Mouse (Mus musculus) kidney, embryonic 15.5 days (tissue): Measurements from ENCODE around the gene Zfp287. TPM values are rescaled to one million over a fixed set of nuclear protein-coding genes. Genes with fewer than 3 reads are reported as not detected.

Experiments
- ATAC-seq: fragments of 200-750 bp; cut with Nextera tagmentation; replicated peaks from 2 replicates; pipeline ENCODE4 v1.8.0; 2017; ENCODE audit warnings: moderate TSS enrichment; ENCODE audit not compliant: low FRiP score
- H3K27ac ChIP-seq: fragments of 300-500 bp; sonication (generic); 2 replicates; pipeline ENCODE4 v1.5.1; 2015; ENCODE audit warnings: mild to moderate bottlenecking, inconsistent platforms
- H3K27me3 ChIP-seq: fragments of 300-500 bp; sonication (generic); 2 replicates; pipeline ENCODE4 v1.6.1; 2015; ENCODE audit warnings: inconsistent platforms
- H3K36me3 ChIP-seq: fragments of 300-500 bp; sonication (generic); 2 replicates; pipeline ENCODE4 v1.6.1; 2015; ENCODE audit warnings: inconsistent platforms
- H3K4me1 ChIP-seq: fragments of 300-500 bp; sonication (generic); 2 replicates; pipeline ENCODE4 v1.6.1; 2015; ENCODE audit warnings: inconsistent platforms
- H3K4me2 ChIP-seq: fragments of 300-500 bp; sonication (generic); 2 replicates; pipeline ENCODE4 v1.6.1; 2015; ENCODE audit warnings: moderate library complexity, mild to moderate bottlenecking, inconsistent platforms
- H3K4me3 ChIP-seq: fragments of 300-500 bp; sonication (generic); replicated peaks from 2 replicates; pipeline ENCODE4 v1.5.1; 2015; ENCODE audit warnings: mild to moderate bottlenecking, inconsistent platforms
- H3K9ac ChIP-seq: fragments of 300-500 bp; sonication (generic); 2 replicates; pipeline ENCODE4 v1.6.1; 2015; ENCODE audit warnings: mild to moderate bottlenecking, inconsistent platforms
- H3K9me3 ChIP-seq: fragments of 300-500 bp; sonication (generic); replicated peaks from 2 replicates; pipeline ENCODE4 v1.6.1; 2016; ENCODE audit warnings: inconsistent platforms
- WGBS: fragments of 180-500 bp; shearing (Covaris S2); methylation state at CpG from one replicate; pipeline ENCODE4 v1.1.7; 2015; ENCODE audit warnings: mixed read lengths; 5-methylcytosine and 5-hydroxymethylcytosine counted together
- polyA plus RNA-seq: library from polyadenylated mRNA; unstranded; fragments of >200 nt; fragmentation: Nextera tagmentation; extraction: Ambion mirVana; gene quantifications from 2 replicates; pipeline ENCODE4 v1.2.1, GENCODE M21; 2015

The Zfp287 gene
- polyA plus RNA-seq, 1 experiment from 2014 or later: 8.9 TPM

DNA sequence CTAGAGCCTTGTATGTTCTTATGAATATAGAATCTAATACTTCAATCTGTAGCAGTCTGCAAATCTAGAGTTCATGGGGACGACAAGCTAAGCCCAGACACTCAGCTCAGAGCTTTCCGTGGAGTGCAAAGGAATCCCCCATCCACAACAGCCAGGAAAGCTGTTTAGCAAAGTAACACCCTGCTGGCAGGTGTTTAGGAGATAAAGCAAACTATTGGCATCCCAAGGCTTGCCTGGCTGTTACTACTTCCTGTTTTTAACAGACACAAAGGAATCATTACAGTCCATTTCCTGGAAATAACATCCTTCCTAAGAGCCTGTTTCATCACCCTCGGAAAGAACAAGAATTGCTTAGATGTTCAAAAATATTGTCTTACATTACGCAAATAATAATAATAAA, 70.8 kb downstream of the Zfp287 start:
- Histone ChIP-seq H3K4me3 (no peak overlapping the region), H3K27ac (no peak overlapping the region), H3K36me3 (peaks cover 42% of the 10 kb centered on the region), H3K27me3 (no peaks in the 10 kb centered on the region), H3K9me3 (no peaks in the 10 kb centered on the region), H3K4me1 (no peaks in the 10 kb centered on the region), H3K9ac (no peak overlapping the region), H3K4me2 (no peak overlapping the region)
- 56% methylated on average over 4 of the region's 4 CpGs for WGBS
- ATAC-seq: no peak

- Histone ChIP-seq H3K4me2 (no peak overlapping the region), H3K9me3 (no peaks in the 10 kb centered on the region), H3K36me3 (peaks cover 46% of the 10 kb centered on the region), H3K27ac (no peak overlapping the region), H3K9ac (no peak overlapping the region), H3K27me3 (no peaks in the 10 kb centered on the region), H3K4me1 (peaks cover 36% of the 10 kb centered on the region), H3K4me3 (no peak overlapping the region)
- 90% methylated on average over 3 of the region's 3 CpGs for WGBS
- no peak for ATAC-seq
These were observed 79.6 kb downstream of the Zfp287 start for GRCm38 (mm10) chr11:62652080-62652479.

GRCm38 (mm10) chr11:62651563-62651962, 80.1 kb downstream of the Zfp287 start:
- WGBS: 88% methylated on average over 3 of the region's 3 CpGs
- H3K36me3 ChIP-seq: peaks cover 41% of the 10 kb centered on the region

More at GRCm38 (mm10) chr11:62651563-62651962, 80.1 kb downstream of the Zfp287 start:
- Histone ChIP-seq H3K27me3 (no peaks in the 10 kb centered on the region), H3K4me1 (peaks cover 41% of the 10 kb centered on the region), H3K27ac (no peak overlapping the region), H3K4me2 (no peak overlapping the region), H3K9me3 (no peaks in the 10 kb centered on the region), H3K4me3 (no peak overlapping the region), H3K9ac (no peak overlapping the region)
- ATAC-seq: no peak

Other genes starting within 250 kb of the Zfp287 start
- 19.4 and 20.0 TPM in 2 replicates for gene Cenpv, start 192.6 kb downstream of the Zfp287 start, polyA plus RNA-seq
- 3,192 and 3,248 TPM in 2 replicates for gene Ubb, start 180.7 kb downstream of the Zfp287 start, polyA plus RNA-seq
- gene Trpv2, start 157.4 kb downstream of the Zfp287 start, polyA plus RNA-seq: 3.5 and 6.4 TPM in 2 replicates
- 14.3 and 15.7 TPM in 2 replicates for gene Lrrc75a, start 83.4 kb downstream of the Zfp287 start, polyA plus RNA-seq
- 67.3 and 70.4 TPM in 2 replicates for gene Mmgt2, start 83.2 kb downstream of the Zfp287 start, polyA plus RNA-seq
- not detected in 2 replicates for gene Gm10428, start 21.2 kb upstream of the Zfp287 start, polyA plus RNA-seq
- gene Zfp286, start 57.6 kb upstream of the Zfp287 start, polyA plus RNA-seq: 17.6 and 17.8 TPM in 2 replicates
- 14.9 and 16.3 TPM in 2 replicates for gene Trim16, start 88.3 kb upstream of the Zfp287 start, polyA plus RNA-seq
- gene Fbxw10, start 115.2 kb upstream of the Zfp287 start, polyA plus RNA-seq: 0.35 and 0.46 TPM in 2 replicates
- 70.3 and 77.3 TPM in 2 replicates for gene Tvp23b, start 147.6 kb upstream of the Zfp287 start, polyA plus RNA-seq
- gene Cdrt4, start 219.3 kb upstream of the Zfp287 start, polyA plus RNA-seq: not detected in 2 replicates